Mouse (Mus musculus) heart, embryonic 11.5 days (tissue): Measurements from ENCODE around the gene Olfr1417. TPM values are rescaled to one million over a fixed set of nuclear protein-coding genes. Genes with fewer than 3 reads are reported as not detected.

Source experiments
- ATAC-seq: fragments of 200-750 bp; cut with Nextera tagmentation; replicated peaks from 2 replicates; pipeline ENCODE4 v1.8.0; 2017; ENCODE audit warnings: moderate library complexity; ENCODE audit not compliant: insufficient number of reproducible peaks, low FRiP score, low TSS enrichment
- H3K27ac ChIP-seq: fragments of 300-500 bp; sonication (generic); 2 replicates; pipeline ENCODE4 v1.5.1; 2014; ENCODE audit warnings: mild to moderate bottlenecking, low read depth, low read length
- H3K27me3 ChIP-seq: fragments of 300-500 bp; sonication (generic); 2 replicates; pipeline ENCODE4 v1.6.1; 2014; ENCODE audit warnings: mild to moderate bottlenecking, low read length, mixed read lengths; ENCODE audit not compliant: control insufficient read depth, insufficient read depth
- H3K36me3 ChIP-seq: fragments of 300-500 bp; sonication (generic); 2 replicates; pipeline ENCODE4 v1.6.1; 2014; ENCODE audit warnings: mild to moderate bottlenecking, low read length, moderate library complexity, mixed read lengths; ENCODE audit not compliant: control insufficient read depth, insufficient read depth
- H3K4me1 ChIP-seq: fragments of 300-500 bp; sonication (generic); 2 replicates; pipeline ENCODE4 v1.6.1; 2014; ENCODE audit warnings: low read length; ENCODE audit not compliant: control insufficient read depth, insufficient read depth
- H3K4me2 ChIP-seq: fragments of 300-500 bp; sonication (generic); 2 replicates; pipeline ENCODE4 v1.6.1; 2014; ENCODE audit warnings: mild to moderate bottlenecking, moderate library complexity
- H3K4me3 ChIP-seq: fragments of 300-500 bp; sonication (generic); 2 replicates; pipeline ENCODE4 v1.5.1; 2014; ENCODE audit warnings: low read depth, low read length
- H3K9ac ChIP-seq: fragments of 300-500 bp; sonication (generic); 2 replicates; pipeline ENCODE4 v1.6.1; 2014; ENCODE audit warnings: mild to moderate bottlenecking, low read depth, low read length, moderate library complexity
- H3K9me3 ChIP-seq: fragments of 300-500 bp; sonication (generic); replicated peaks from 2 replicates; pipeline ENCODE4 v1.6.1; 2016; ENCODE audit warnings: low read length; ENCODE audit not compliant: control insufficient read depth
- WGBS: fragments of 180-500 bp; shearing (Covaris S2); extraction: QIAGEN DNeasy Blood & Tissue Kit; methylation state at CpG from one replicate; pipeline ENCODE4 v1.1.7; 2014; ENCODE audit not compliant: insufficient replicate concordance; 5-methylcytosine and 5-hydroxymethylcytosine counted together
- polyA plus RNA-seq: library from polyadenylated mRNA; unstranded; fragments of >200 nt; fragmentation: Nextera tagmentation; extraction: Ambion mirVana; gene quantifications from 2 replicates; pipeline ENCODE4 v1.2.1, GENCODE M21; 2014

The Olfr1417 gene
- polyA plus RNA-seq, 1 experiment from 2014 or later = not detected

DNA sequence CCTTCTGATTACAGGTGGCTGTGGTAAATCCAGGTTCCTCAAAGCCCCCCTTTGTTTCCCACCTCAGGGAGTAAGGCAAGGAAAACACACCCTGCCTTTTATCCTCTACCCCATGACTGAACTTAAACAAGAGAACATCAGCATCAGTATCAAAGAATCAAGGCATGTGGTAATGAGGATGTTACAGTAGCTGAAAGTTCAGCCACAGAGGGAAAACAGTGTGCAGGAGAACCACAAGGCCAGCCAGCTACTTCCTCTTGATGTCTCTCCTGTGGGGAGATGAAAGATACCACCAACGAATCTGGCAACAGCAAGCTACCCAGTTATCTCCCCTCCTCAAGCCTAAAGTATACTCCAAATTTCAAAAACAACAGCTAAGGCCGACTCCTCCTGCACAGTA, 31.8 kb downstream of the Olfr1417 start:
- Histone ChIP-seq H3K4me3 (no peak overlapping the region), H3K4me2 (no peak overlapping the region), H3K9me3 (no peaks in the 10 kb centered on the region), H3K36me3 (no peaks in the 10 kb centered on the region), H3K9ac (no peak overlapping the region), H3K27me3 (no peaks in the 10 kb centered on the region), H3K27ac (no peak overlapping the region), H3K4me1 (no peaks in the 10 kb centered on the region)
- no peak for ATAC-seq
- WGBS = 39% methylated on average over 2 of the region's 2 CpGs

DNA sequence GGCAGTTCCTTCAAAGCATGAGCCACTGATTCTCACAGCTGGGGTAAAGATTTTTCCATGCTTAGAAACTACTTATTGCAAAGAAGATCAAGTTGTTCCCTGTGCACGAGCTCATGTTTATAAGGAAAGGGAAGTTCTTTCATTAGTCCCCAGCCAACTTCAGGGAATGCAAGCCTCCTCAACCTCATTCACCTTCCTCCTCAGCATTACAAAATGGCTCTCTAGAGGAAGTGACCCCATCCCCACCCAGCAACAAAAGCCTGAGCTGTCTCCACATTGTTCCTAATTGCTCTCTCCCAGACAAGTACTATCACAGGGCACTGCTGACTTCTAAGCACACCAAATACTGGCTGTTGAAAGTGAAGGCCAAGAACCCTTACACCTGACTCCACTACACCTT, 34.6 kb downstream of the Olfr1417 start:
- no peak overlapping the region for H3K4me2 ChIP-seq
- H3K9me3 ChIP-seq = no peaks in the 10 kb centered on the region
- no peaks in the 10 kb centered on the region for H3K4me1 ChIP-seq
- H3K9ac ChIP-seq = no peak overlapping the region
- 50% methylated on average over 1 of the region's 1 CpGs for WGBS
- H3K27ac ChIP-seq = no peak overlapping the region
- no peaks in the 10 kb centered on the region for H3K36me3 ChIP-seq
- H3K27me3 ChIP-seq = no peaks in the 10 kb centered on the region
- no peak overlapping the region for H3K4me3 ChIP-seq
- ATAC-seq = no peak

GRCm38 (mm10) chr19:11800531-11801315, 38.3 kb downstream of the Olfr1417 start:
- no peak overlapping the region for H3K4me2 ChIP-seq
- no peaks in the 10 kb centered on the region for H3K27me3 ChIP-seq
- no peak overlapping the region for H3K4me3 ChIP-seq
- H3K4me1 ChIP-seq = no peaks in the 10 kb centered on the region
- H3K36me3 ChIP-seq = no peaks in the 10 kb centered on the region
- H3K9ac ChIP-seq = no peak overlapping the region
- WGBS = 71% methylated on average over 8 of the region's 8 CpGs
- no peak overlapping the region for H3K27ac ChIP-seq
- no peaks in the 10 kb centered on the region for H3K9me3 ChIP-seq
- no peak for ATAC-seq

DNA sequence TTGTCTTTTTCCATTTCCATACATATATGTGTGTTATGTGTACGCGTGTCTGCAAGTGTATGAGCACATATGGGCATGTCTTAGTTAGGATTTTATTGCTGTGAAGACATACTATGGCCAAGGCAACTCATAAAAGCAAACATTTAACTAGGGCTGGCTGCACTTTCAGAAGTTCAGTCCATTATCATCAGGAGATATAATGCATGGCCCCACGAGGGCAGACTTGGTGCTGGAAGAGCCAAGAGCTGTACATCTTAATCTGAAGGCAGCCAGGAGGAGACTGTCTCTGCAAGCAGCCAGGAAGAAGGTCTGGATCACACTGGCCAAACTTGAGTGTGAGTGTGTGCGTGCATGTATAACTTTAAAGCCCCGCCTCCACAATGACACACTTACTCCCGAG, 44.6 kb downstream of the Olfr1417 start:
- no peak overlapping the region for H3K9ac ChIP-seq
- no peaks in the 10 kb centered on the region for H3K36me3 ChIP-seq
- 79% methylated on average over 6 of the region's 6 CpGs for WGBS
- no peaks in the 10 kb centered on the region for H3K27me3 ChIP-seq
- no peak for ATAC-seq
- H3K27ac ChIP-seq = no peak overlapping the region
- H3K9me3 ChIP-seq = no peaks in the 10 kb centered on the region
- H3K4me1 ChIP-seq = no peaks in the 10 kb centered on the region
- no peak overlapping the region for H3K4me3 ChIP-seq
- H3K4me2 ChIP-seq = no peak overlapping the region

DNA sequence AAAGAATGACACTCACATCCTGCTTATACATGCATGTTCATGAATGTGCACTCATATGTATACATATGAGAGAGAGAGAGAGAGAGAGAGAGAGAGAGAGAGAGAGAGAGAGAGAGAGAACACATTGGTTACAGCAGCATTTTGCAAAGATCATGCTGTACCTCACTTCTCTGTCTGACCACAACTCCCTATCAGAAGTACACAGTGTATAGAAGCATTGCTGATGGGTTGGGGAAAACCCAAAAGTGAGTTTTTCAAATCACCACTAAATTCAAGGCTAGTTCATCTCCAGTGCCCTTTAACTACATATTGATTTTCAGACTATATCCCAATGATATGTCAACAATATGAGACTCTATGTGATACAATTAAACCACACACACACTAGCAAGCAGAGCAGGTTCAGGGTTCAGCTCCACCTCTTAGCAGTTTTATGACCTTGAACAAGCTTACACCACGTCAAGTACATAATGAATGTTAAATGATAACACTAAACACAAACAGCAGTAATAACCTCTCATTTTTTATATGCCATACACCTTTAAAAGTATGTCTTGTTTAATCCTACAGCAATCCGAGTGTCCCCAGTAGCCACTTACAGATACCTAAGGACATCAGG, 45.2 kb downstream of the Olfr1417 start:
- H3K9ac ChIP-seq = no peak overlapping the region
- H3K9me3 ChIP-seq = no peaks in the 10 kb centered on the region
- no peak overlapping the region for H3K4me2 ChIP-seq
- no peaks in the 10 kb centered on the region for H3K27me3 ChIP-seq
- no peak for ATAC-seq
- no peak overlapping the region for H3K4me3 ChIP-seq
- 70% methylated on average over 2 of the region's 2 CpGs for WGBS
- H3K4me1 ChIP-seq = no peaks in the 10 kb centered on the region
- no peaks in the 10 kb centered on the region for H3K36me3 ChIP-seq
- no peak overlapping the region for H3K27ac ChIP-seq

- H3K4me2 ChIP-seq = no peak overlapping the region
- no peak overlapping the region for H3K27ac ChIP-seq
- 64% methylated on average over 5 of the region's 5 CpGs for whole genome bisulfite sequencing
- ATAC-seq = no peak
- H3K27me3 ChIP-seq = no peaks in the 10 kb centered on the region
- H3K4me1 ChIP-seq = no peaks in the 10 kb centered on the region
- H3K4me3 ChIP-seq = no peak overlapping the region
- H3K36me3 ChIP-seq = no peaks in the 10 kb centered on the region
- H3K9ac ChIP-seq = no peak overlapping the region
- no peaks in the 10 kb centered on the region for H3K9me3 ChIP-seq
Observed at GRCm38 (mm10) chr19:11791825-11792224, 47.2 kb downstream of the Olfr1417 start.

- no peaks in the 10 kb centered on the region for H3K4me1 ChIP-seq
- no peak for ATAC-seq
- H3K9ac ChIP-seq = no peak overlapping the region
- H3K36me3 ChIP-seq = no peaks in the 10 kb centered on the region
- 90% methylated on average over 6 of the region's 6 CpGs for WGBS
- H3K9me3 ChIP-seq = no peaks in the 10 kb centered on the region
- H3K27me3 ChIP-seq = no peaks in the 10 kb centered on the region
- no peak overlapping the region for H3K27ac ChIP-seq
- H3K4me3 ChIP-seq = no peak overlapping the region
- no peak overlapping the region for H3K4me2 ChIP-seq
Observed at GRCm38 (mm10) chr19:11788876-11789275, 50.1 kb downstream of the Olfr1417 start.

GRCm38 (mm10) chr19:11787826-11788225, 51.2 kb downstream of the Olfr1417 start:
- Histone ChIP-seq H3K27me3 (no peaks in the 10 kb centered on the region), H3K9me3 (no peaks in the 10 kb centered on the region), H3K4me1 (no peaks in the 10 kb centered on the region), H3K36me3 (no peaks in the 10 kb centered on the region), H3K4me3 (no peak overlapping the region), H3K9ac (no peak overlapping the region), H3K4me2 (no peak overlapping the region), H3K27ac (no peak overlapping the region)
- no peak for ATAC-seq
- 86% methylated on average over 6 of the region's 6 CpGs for WGBS
